Mouse (Mus musculus) testis, adult 2 months (tissue): ENCODE data around the gene Bpi.

Source experiments
- CTCF ChIP-seq: fragments of 200-500 bp; IDR thresholded peaks from 2 replicates; pipeline ENCODE4 v1.5.1; 2012; ENCODE audit warnings: low read depth, mild to moderate bottlenecking, inconsistent platforms, low read length, moderate library complexity; ENCODE audit not compliant: control insufficient read depth, insufficient read depth, insufficient replicate concordance
- POLR2A ChIP-seq: fragments of 200-500 bp; IDR thresholded peaks from 2 replicates; pipeline ENCODE4 v1.6.1; 2012; ENCODE audit warnings: low read depth, mild to moderate bottlenecking, inconsistent platforms, low read length, moderate library complexity; ENCODE audit not compliant: control insufficient read depth

- TF ChIP-seq CTCF (no peak), POLR2A (no peak)
Observed at GRCm38 (mm10) chr2:158221446-158222084, 36.3 kb upstream of the Bpi start.
